Mouse (Mus musculus): Measurements from ENCODE around the gene Tuba3a. TPM values are rescaled to one million over a fixed set of nuclear protein-coding genes. Genes with fewer than 3 reads are reported as not detected.
A peak's percentile ranks its signal among the peaks of the same experiment; 100 is the strongest.

Gene Tuba3a
- polyA plus RNA-seq, 2 experiments: 0.47 TPM; not detected in 1

DNA sequence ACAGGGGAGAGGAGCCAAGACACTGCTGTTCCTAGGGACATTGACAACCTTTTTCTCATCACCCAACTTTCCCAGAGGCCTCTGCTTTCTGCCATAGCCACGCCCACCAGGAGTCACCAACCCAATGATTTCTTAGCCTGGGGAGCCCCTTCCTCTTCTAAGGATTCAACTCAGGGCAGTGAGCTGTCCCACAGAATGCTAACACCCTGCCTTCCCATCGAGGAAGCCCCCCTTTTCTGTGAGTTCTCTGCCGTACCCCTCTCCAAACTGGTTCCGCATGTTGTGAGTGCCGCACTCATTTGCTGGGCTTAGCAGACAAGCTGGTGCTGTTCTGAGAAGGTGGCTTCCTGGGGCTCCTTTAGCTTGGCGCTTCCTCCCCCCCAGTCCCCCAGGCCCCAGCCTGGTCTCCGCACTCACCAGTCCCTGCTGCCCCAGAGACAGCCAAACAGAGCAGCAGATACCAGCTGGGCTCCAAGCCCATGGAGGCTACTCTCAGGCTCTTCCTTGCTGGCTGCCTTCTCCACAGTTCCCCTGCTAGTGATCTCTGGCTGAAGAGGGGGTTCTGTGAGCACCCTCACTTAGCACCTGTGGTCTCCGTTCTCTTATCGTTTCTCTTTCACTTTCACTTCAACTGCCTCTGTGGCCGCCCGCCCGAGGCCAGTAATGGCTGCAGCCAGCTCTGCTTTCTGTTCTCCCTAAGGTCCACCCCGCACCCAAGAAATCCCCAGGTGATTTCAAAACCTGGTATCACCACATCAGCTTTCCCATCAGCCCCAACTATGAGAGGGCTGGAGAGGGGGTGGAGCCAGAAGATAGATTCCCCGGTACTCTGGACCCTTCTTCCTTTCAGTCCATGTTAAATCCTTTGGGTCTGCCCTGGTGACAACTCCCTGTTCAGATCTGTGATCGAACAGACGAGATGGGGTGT lies 54.5 kb downstream of the Tuba3a start, which contains the start of gene Tapbpl:
TSS of gene Tapbpl (minus strand) at position 744 of the 928 bp plus-strand sequence.
- Histone ChIP-seq H3K4me3 (replicated peaks; ENCODE audit: low read length) (peak within 1 kb of the TSS; percentile 46), H3K27ac (replicated peaks; ENCODE audit: low read depth, low read length) (peak within 1 kb of the TSS; percentile 46), H3K36me3 (ENCODE audit: control insufficient read depth, insufficient read depth, low read length) (no peaks in the 10 kb centered on the region), H3K27me3 (ENCODE audit: control insufficient read depth, insufficient read depth, low read length) (no peaks in the 10 kb centered on the region), H3K9me3 (ENCODE audit: control insufficient read depth, low read length) (no peaks in the 10 kb centered on the region), H3K9ac (ENCODE audit: low read depth, low read length, severe bottlenecking) (peak within 1 kb of the TSS; percentile 77), H3K4me2 (replicated peaks; ENCODE audit: low read depth, low read length, severe bottlenecking) (peak within 1 kb of the TSS; percentile 91), H3K4me1 (ENCODE audit: control insufficient read depth, insufficient read depth, low read length) (peaks cover 5% of the 10 kb centered on the region)
- TF ChIP-seq POLR2A (IDR thresholded peaks at IDR 0.05; ENCODE audit: borderline replicate concordance, extremely low read depth, insufficient read depth, insufficient read length): no peak
- peak; percentile 57 for DNase-seq (ENCODE audit: low spot score)
- peak; percentile 35; the same call in 1 of the 2 replicates for ATAC-seq (ENCODE audit: low FRiP score, low read depth)
- WGBS: 5% methylated on average over 16 of the region's 16 CpGs

DNA sequence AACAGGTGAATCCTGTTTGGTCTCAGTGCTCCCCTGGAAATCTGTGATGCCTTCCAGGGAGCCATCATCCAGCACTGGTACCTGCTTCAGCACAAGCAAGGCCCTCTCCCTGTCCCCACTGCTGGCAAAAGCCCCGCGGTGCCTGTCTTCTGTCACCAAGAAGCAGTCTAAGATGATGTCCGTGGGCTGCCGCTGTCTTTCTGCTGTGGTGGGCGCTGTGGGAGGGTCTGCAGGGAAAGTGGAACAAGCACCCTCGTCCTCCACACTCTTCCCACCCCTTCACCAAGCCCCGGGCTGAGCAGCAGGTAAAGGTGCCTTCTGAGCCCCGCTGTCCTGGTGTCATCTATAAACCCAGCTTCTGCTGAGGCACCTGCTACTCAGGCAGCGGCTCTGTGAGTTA lies 55.3 kb downstream of the Tuba3a start:
- no peak overlapping the region for H3K9ac ChIP-seq (ENCODE audit: low read depth, low read length, severe bottlenecking)
- WGBS: 60% methylated on average over 9 of the region's 9 CpGs
- no peaks in the 10 kb centered on the region for H3K36me3 ChIP-seq (ENCODE audit: control insufficient read depth, insufficient read depth, low read length)
- H3K27me3 ChIP-seq (ENCODE audit: control insufficient read depth, insufficient read depth, low read length): no peaks in the 10 kb centered on the region
- H3K4me1 ChIP-seq (ENCODE audit: control insufficient read depth, insufficient read depth, low read length): peaks cover 5% of the 10 kb centered on the region
- ATAC-seq (ENCODE audit: low FRiP score, low read depth) (no peak), DNase-seq (ENCODE audit: low spot score) (no peak)
- TF ChIP-seq POLR2A (IDR thresholded peaks at IDR 0.05; ENCODE audit: borderline replicate concordance, extremely low read depth, insufficient read depth, insufficient read length): no peak
- H3K9me3 ChIP-seq (ENCODE audit: control insufficient read depth, low read length): no peaks in the 10 kb centered on the region
- H3K4me2 ChIP-seq (replicated peaks; ENCODE audit: low read depth, low read length, severe bottlenecking): no peak overlapping the region
- H3K4me3 ChIP-seq (replicated peaks; ENCODE audit: low read length): no peak overlapping the region
- H3K27ac ChIP-seq (replicated peaks; ENCODE audit: low read depth, low read length): no peak overlapping the region

Small RNA genes lying within 50 kb of the gene (microRNA-seq; reads per million reads assigned to microRNA genes)
- gene Mir8113: not detected

Other genes starting within 250 kb of the Tuba3a start
- 143 TPM in 2 replicates for gene Ing4, start 246.3 kb downstream of the Tuba3a start, polyA plus RNA-seq (2012; rRNA removed)
- 122 and 131 TPM in 2 replicates for gene Ing4, start 246.3 kb downstream of the Tuba3a start, polyA plus RNA-seq (2014; fragmentation: Nextera tagmentation; extraction: Ambion mirVana)
- gene Acrbp, start 236.4 kb downstream of the Tuba3a start, polyA plus RNA-seq (2012; rRNA removed): 28.9 and 31.3 TPM in 2 replicates
- gene Acrbp, start 236.4 kb downstream of the Tuba3a start, polyA plus RNA-seq (2014; fragmentation: Nextera tagmentation; extraction: Ambion mirVana): 9.4 and 13.9 TPM in 2 replicates
- 3.9 and 5.0 TPM in 2 replicates for gene Lpar5, start 218.1 kb downstream of the Tuba3a start, polyA plus RNA-seq (2012; rRNA removed)
- 2.5 and 4.0 TPM in 2 replicates for gene Lpar5, start 218.1 kb downstream of the Tuba3a start, polyA plus RNA-seq (2014; fragmentation: Nextera tagmentation; extraction: Ambion mirVana)
- 75.0 and 89.7 TPM in 2 replicates for gene Chd4, start 190.1 kb downstream of the Tuba3a start, polyA plus RNA-seq (2012; rRNA removed)
- gene Chd4, start 190.1 kb downstream of the Tuba3a start, polyA plus RNA-seq (2014; fragmentation: Nextera tagmentation; extraction: Ambion mirVana): 78.6 and 81.8 TPM in 2 replicates
- gene Nop2, start 154.1 kb downstream of the Tuba3a start, polyA plus RNA-seq (2012; rRNA removed): 43.7 and 48.5 TPM in 2 replicates
- 54.2 TPM in 2 replicates for gene Nop2, start 154.1 kb downstream of the Tuba3a start, polyA plus RNA-seq (2014; fragmentation: Nextera tagmentation; extraction: Ambion mirVana)
- gene Iffo1, start 140.8 kb downstream of the Tuba3a start, polyA plus RNA-seq (2012; rRNA removed): 64.7 and 78.6 TPM in 2 replicates
- 25.9 and 34.1 TPM in 2 replicates for gene Iffo1, start 140.8 kb downstream of the Tuba3a start, polyA plus RNA-seq (2014; fragmentation: Nextera tagmentation; extraction: Ambion mirVana)
- gene Gapdh, start 119.6 kb downstream of the Tuba3a start, polyA plus RNA-seq (2012; rRNA removed): 3,758 and 4,454 TPM in 2 replicates
- gene Gapdh, start 119.6 kb downstream of the Tuba3a start, polyA plus RNA-seq (2014; fragmentation: Nextera tagmentation; extraction: Ambion mirVana): 1,656 and 1,691 TPM in 2 replicates
- 250 and 270 TPM in 2 replicates for gene Ncapd2, start 94.3 kb downstream of the Tuba3a start, polyA plus RNA-seq (2012; rRNA removed)
- gene Ncapd2, start 94.3 kb downstream of the Tuba3a start, polyA plus RNA-seq (2014; fragmentation: Nextera tagmentation; extraction: Ambion mirVana): 82.9 and 96.9 TPM in 2 replicates
- 56.5 and 75.0 TPM in 2 replicates for gene Mrpl51, start 94.2 kb downstream of the Tuba3a start, polyA plus RNA-seq (2012; rRNA removed)
- gene Mrpl51, start 94.2 kb downstream of the Tuba3a start, polyA plus RNA-seq (2014; fragmentation: Nextera tagmentation; extraction: Ambion mirVana): 189 and 199 TPM in 2 replicates
- 14.7 and 16.2 TPM in 2 replicates for gene Vamp1, start 70.5 kb downstream of the Tuba3a start, polyA plus RNA-seq (2012; rRNA removed)
- 2.4 and 2.6 TPM in 2 replicates for gene Vamp1, start 70.5 kb downstream of the Tuba3a start, polyA plus RNA-seq (2014; fragmentation: Nextera tagmentation; extraction: Ambion mirVana)
- 2.7 and 2.8 TPM in 2 replicates for gene Tapbpl, start 54.2 kb downstream of the Tuba3a start, polyA plus RNA-seq (2012; rRNA removed)
- gene Tapbpl, start 54.2 kb downstream of the Tuba3a start, polyA plus RNA-seq (2014; fragmentation: Nextera tagmentation; extraction: Ambion mirVana): 3.4 and 3.7 TPM in 2 replicates
- gene Cd27, start 49.0 kb downstream of the Tuba3a start, polyA plus RNA-seq (2012; rRNA removed): 0.22 and 0.50 TPM in 2 replicates
- gene Cd27, start 49.0 kb downstream of the Tuba3a start, polyA plus RNA-seq (2014; fragmentation: Nextera tagmentation; extraction: Ambion mirVana): 1.3 and 1.5 TPM in 2 replicates
- gene Ltbr, start 27.8 kb upstream of the Tuba3a start, polyA plus RNA-seq (2012; rRNA removed): 52.7 and 68.8 TPM in 2 replicates
- 45.8 and 51.1 TPM in 2 replicates for gene Ltbr, start 27.8 kb upstream of the Tuba3a start, polyA plus RNA-seq (2014; fragmentation: Nextera tagmentation; extraction: Ambion mirVana)
- gene Scnn1a, start 34.6 kb upstream of the Tuba3a start, polyA plus RNA-seq (2012; rRNA removed): 2.5 and 2.9 TPM in 2 replicates
- gene Scnn1a, start 34.6 kb upstream of the Tuba3a start, polyA plus RNA-seq (2014; fragmentation: Nextera tagmentation; extraction: Ambion mirVana): 1.8 and 1.9 TPM in 2 replicates
- 88.8 and 106 TPM in 2 replicates for gene Tnfrsf1a, start 63.3 kb upstream of the Tuba3a start, polyA plus RNA-seq (2012; rRNA removed)
- 85.6 and 87.8 TPM in 2 replicates for gene Tnfrsf1a, start 63.3 kb upstream of the Tuba3a start, polyA plus RNA-seq (2014; fragmentation: Nextera tagmentation; extraction: Ambion mirVana)
- 1.2 and 1.3 TPM in 2 replicates for gene Plekhg6, start 94.8 kb upstream of the Tuba3a start, polyA plus RNA-seq (2012; rRNA removed)
- gene Plekhg6, start 94.8 kb upstream of the Tuba3a start, polyA plus RNA-seq (2014; fragmentation: Nextera tagmentation; extraction: Ambion mirVana): 1.6 and 1.8 TPM in 2 replicates
- 215 and 273 TPM in 2 replicates for gene Cd9, start 208.7 kb upstream of the Tuba3a start, polyA plus RNA-seq (2012; rRNA removed)
- gene Cd9, start 208.7 kb upstream of the Tuba3a start, polyA plus RNA-seq (2014; fragmentation: Nextera tagmentation; extraction: Ambion mirVana): 318 and 323 TPM in 2 replicates